Mouse (Mus musculus): Measurements from ENCODE around the gene Lrmda. TPM values are rescaled to one million over a fixed set of nuclear protein-coding genes. Genes with fewer than 3 reads are reported as not detected.
A peak's percentile ranks its signal among the peaks of the same experiment; 100 is the strongest.

Lrmda gene
- polyA plus RNA-seq, 1 experiment: 0.14 TPM

GRCm38 (mm10) chr14:22810531-22810930 is 791.0 kb downstream of the Lrmda start:
- DNase-seq (ENCODE audit: extremely low spot score in 1 of 2, low spot score in 1 of 2): no peak

GRCm38 (mm10) chr14:22812824-22813223 is 793.3 kb downstream of the Lrmda start:
- DNase-seq (ENCODE audit: extremely low spot score in 1 of 2, low spot score in 1 of 2): no peak

GRCm38 (mm10) chr14:22813389-22813788 is 793.9 kb downstream of the Lrmda start:
- no peak for DNase-seq (ENCODE audit: extremely low spot score in 1 of 2, low spot score in 1 of 2)

GRCm38 (mm10) chr14:22814811-22815345 is 795.4 kb downstream of the Lrmda start:
- no peak for DNase-seq (ENCODE audit: extremely low spot score in 1 of 2, low spot score in 1 of 2)

GRCm38 (mm10) chr14:22817346-22818201 is 798.1 kb downstream of the Lrmda start:
- no peak for DNase-seq (ENCODE audit: extremely low spot score in 1 of 2, low spot score in 1 of 2)

GRCm38 (mm10) chr14:22818202-22818530 is 798.7 kb downstream of the Lrmda start:
- no peak for DNase-seq (ENCODE audit: extremely low spot score in 1 of 2, low spot score in 1 of 2)

- no peak for DNase-seq (ENCODE audit: extremely low spot score in 1 of 2, low spot score in 1 of 2)
Measured at GRCm38 (mm10) chr14:22822942-22823341, 803.4 kb downstream of the Lrmda start.

- no peak for DNase-seq (ENCODE audit: extremely low spot score in 1 of 2, low spot score in 1 of 2)
Measured at GRCm38 (mm10) chr14:22826825-22827224, 807.3 kb downstream of the Lrmda start.

- DNase-seq (ENCODE audit: extremely low spot score in 1 of 2, low spot score in 1 of 2): no peak
Measured at GRCm38 (mm10) chr14:22837058-22837457, 817.5 kb downstream of the Lrmda start.

- no peak for DNase-seq (ENCODE audit: extremely low spot score in 1 of 2, low spot score in 1 of 2)
Measured at GRCm38 (mm10) chr14:22841136-22841535, 821.6 kb downstream of the Lrmda start.

GRCm38 (mm10) chr14:22844006-22844405 is 824.5 kb downstream of the Lrmda start:
- peak in 1 of 2 experiments; percentile 2 for DNase-seq (ENCODE audit: extremely low spot score in 1 of 2, low spot score in 1 of 2)

GRCm38 (mm10) chr14:22845401-22845800 is 825.9 kb downstream of the Lrmda start:
- no peak for DNase-seq (ENCODE audit: extremely low spot score in 1 of 2, low spot score in 1 of 2)

GRCm38 (mm10) chr14:22847011-22847786 is 827.7 kb downstream of the Lrmda start:
- DNase-seq (ENCODE audit: extremely low spot score in 1 of 2, low spot score in 1 of 2): no peak

GRCm38 (mm10) chr14:22849108-22849507 is 829.6 kb downstream of the Lrmda start:
- no peak for DNase-seq (ENCODE audit: extremely low spot score in 1 of 2, low spot score in 1 of 2)

GRCm38 (mm10) chr14:22860631-22861030 is 841.1 kb downstream of the Lrmda start:
- peak in 1 of 2 experiments; percentile 5 for DNase-seq (ENCODE audit: extremely low spot score in 1 of 2, low spot score in 1 of 2)

GRCm38 (mm10) chr14:22864132-22864531 is 844.6 kb downstream of the Lrmda start:
- DNase-seq (ENCODE audit: extremely low spot score in 1 of 2, low spot score in 1 of 2): no peak

GRCm38 (mm10) chr14:22874584-22874983 is 855.1 kb downstream of the Lrmda start:
- no peak for DNase-seq (ENCODE audit: extremely low spot score in 1 of 2, low spot score in 1 of 2)

- DNase-seq (ENCODE audit: extremely low spot score in 1 of 2, low spot score in 1 of 2): no peak
Measured at GRCm38 (mm10) chr14:22887182-22887581, 867.7 kb downstream of the Lrmda start.

- no peak for DNase-seq (ENCODE audit: extremely low spot score in 1 of 2, low spot score in 1 of 2)
Measured at GRCm38 (mm10) chr14:22899312-22899711, 879.8 kb downstream of the Lrmda start.

- DNase-seq (ENCODE audit: extremely low spot score in 1 of 2, low spot score in 1 of 2): no peak
Measured at GRCm38 (mm10) chr14:22902116-22902515, 882.6 kb downstream of the Lrmda start.

GRCm38 (mm10) chr14:22902914-22903313 is 883.4 kb downstream of the Lrmda start:
- DNase-seq (ENCODE audit: extremely low spot score in 1 of 2, low spot score in 1 of 2): no peak

All from frontal cortex, adult 2 months (tissue).